Mouse (Mus musculus) left cerebral cortex, postnatal 4 days (tissue): ENCODE measurements around the gene Treml2. TPM values are rescaled to one million over a fixed set of nuclear protein-coding genes. Genes with fewer than 3 reads are reported as not detected.
"Not testable (repeated sequence)": the region's sequence is repeated elsewhere in the genome, so short reads cannot be mapped to it uniquely, and the experiment has no call there.

ENCODE experiments used
- DNase-seq: peaks from one replicate; pipeline ENCODE4 v3.0.0-alpha.2; 2022
- intact Hi-C: fragments of 180-260 bp; cut with DNase I; formaldehyde crosslinking; loops from one replicate; pipeline ENCODE4 v1.15.1; 2025
- total RNA-seq, 2 experiments: library from RNA; stranded (reverse); gene quantifications; 2 replicates each; pipeline ENCODE4 v1.2.3; 2021

The Treml2 gene
- total RNA-seq, 2 experiments from 2014 or later, result 0.14 to 0.28 TPM

- intact Hi-C loops, result no loop called here
Measured at GRCm38 (mm10) chr17:48345824-48346223, 46.5 kb downstream of the Treml2 start.

GRCm38 (mm10) chr17:48346231-48346630 is 46.9 kb downstream of the Treml2 start, which contains the start of gene Trem2:
Trem2 (plus strand) TSS chr17:48346401.
- intact Hi-C loops, result no loop called here
- DNase-seq, result no peak

More at GRCm38 (mm10) chr17:48345824-48346223, 46.5 kb downstream of the Treml2 start:
- DNase-seq, result no peak

GRCm38 (mm10) chr17:48346834-48347233 is 47.5 kb downstream of the Treml2 start:
- DNase-seq, result no peak
- intact Hi-C loops, result no loop called here

GRCm38 (mm10) chr17:48347287-48347686 is 48.0 kb downstream of the Treml2 start:
- no peak for DNase-seq
- intact Hi-C loops, result no loop called here

GRCm38 (mm10) chr17:48350681-48351193 is 51.4 kb downstream of the Treml2 start:
- no peak for DNase-seq
- intact Hi-C loops, result no loop called here

GRCm38 (mm10) chr17:48352976-48353375 is 53.7 kb downstream of the Treml2 start:
- intact Hi-C loops, DNase-seq: not testable (repeated sequence)

GRCm38 (mm10) chr17:48355822-48356221 is 56.5 kb downstream of the Treml2 start:
- DNase-seq, result no peak
- intact Hi-C loops, result no loop called here

GRCm38 (mm10) chr17:48357892-48358291 is 58.6 kb downstream of the Treml2 start:
- no peak for DNase-seq
- intact Hi-C loops, result no loop called here

GRCm38 (mm10) chr17:48359616-48360015 is 60.3 kb downstream of the Treml2 start, which contains the start of gene Treml1:
Treml1 (plus strand) TSS chr17:48359916.
- DNase-seq, result no peak

GRCm38 (mm10) chr17:48360462-48360861 is 61.2 kb downstream of the Treml2 start:
- intact Hi-C loops, result no loop called here
- DNase-seq, result no peak

More at GRCm38 (mm10) chr17:48359616-48360015, 60.3 kb downstream of the Treml2 start, which contains the start of gene Treml1:
- intact Hi-C loops, result no loop called here

Other genes with a start within 250 kb of the Treml2 start
- gene 1700067P10Rik, start 210.2 kb upstream of the Treml2 start, total RNA-seq, result not detected
- not detected for gene 9830107B12Rik, start 153.2 kb upstream of the Treml2 start, total RNA-seq
- not detected for gene A530064D06Rik, start 132.2 kb upstream of the Treml2 start, total RNA-seq
- not detected for gene Trem1, start 66.7 kb upstream of the Treml2 start, total RNA-seq
- gene Trem3, start 51.7 kb upstream of the Treml2 start, total RNA-seq, result under 1 TPM; 0.36 to 0.66 TPM
- gene Treml4, start 35.2 kb upstream of the Treml2 start, total RNA-seq, result under 1 TPM; 0.50 to 0.81 TPM
- under 1 TPM in 1 of 2 experiments, not detected in 1; 0.12 TPM for gene B430306N03Rik, start 16.6 kb downstream of the Treml2 start, total RNA-seq
- gene Trem2, start 46.9 kb downstream of the Treml2 start, total RNA-seq, result 1 to 10 TPM; 2.7 to 3.2 TPM
- not detected for gene Treml1, start 60.4 kb downstream of the Treml2 start, total RNA-seq
- 10 to 100 TPM; 60.9 to 70.9 TPM for gene Nfya, start 110.4 kb downstream of the Treml2 start, total RNA-seq
- gene Oard1, start 110.5 kb downstream of the Treml2 start, total RNA-seq, result 10 to 100 TPM; 10.3 to 11.9 TPM
- gene Apobec2, start 133.4 kb downstream of the Treml2 start, total RNA-seq, result under 1 TPM in 1 of 2 experiments, not detected in 1; 0.58 TPM
- gene Tspo2, start 152.0 kb downstream of the Treml2 start, total RNA-seq, result under 1 TPM in 1 of 2 experiments, not detected in 1; 0.10 TPM
- under 1 TPM; 0.20 to 0.22 TPM for gene Unc5cl, start 155.4 kb downstream of the Treml2 start, total RNA-seq